Mouse (Mus musculus) spleen, adult 2 months (tissue): Measurements from ENCODE around the gene Kmt2d. TPM values are rescaled to one million over a fixed set of nuclear protein-coding genes. Genes with fewer than 3 reads are reported as not detected.

ENCODE experiments used
- DNase-seq, 2 experiments: peaks; one replicate each; pipeline versions ENCODE4 v3.0.0 to v3.0.0-alpha.2; 2012 to 2021; ENCODE audit warnings: low spot score in 2 of 2, low read depth in 1 of 2
- H3K27ac ChIP-seq: fragments of 200-500 bp; 2 replicates; pipeline ENCODE4 v1.5.1; 2012; ENCODE audit warnings: low read length, inconsistent platforms; ENCODE audit not compliant: insufficient read depth
- H3K27me3 ChIP-seq: fragments of 200-500 bp; 2 replicates; pipeline ENCODE4 v1.6.1; 2012; ENCODE audit warnings: mild to moderate bottlenecking, moderate library complexity, low read length, inconsistent platforms; ENCODE audit not compliant: control insufficient read depth, insufficient read depth
- H3K36me3 ChIP-seq: fragments of 200-500 bp; 2 replicates; pipeline ENCODE4 v1.6.1; 2012; ENCODE audit warnings: mild to moderate bottlenecking, low read length, inconsistent platforms; ENCODE audit not compliant: control insufficient read depth, insufficient read depth
- H3K4me1 ChIP-seq: fragments of 200-500 bp; 2 replicates; pipeline ENCODE4 v1.6.1; 2011; ENCODE audit warnings: inconsistent platforms; ENCODE audit not compliant: control insufficient read depth, insufficient read depth, insufficient read length
- H3K4me3 ChIP-seq: fragments of 200-500 bp; 2 replicates; pipeline ENCODE4 v1.5.1; 2011; ENCODE audit warnings: mild to moderate bottlenecking, inconsistent platforms; ENCODE audit not compliant: insufficient read depth, insufficient read length; ENCODE audit errors: extremely low read depth
- CTCF ChIP-seq: fragments of 200-500 bp; IDR thresholded peaks from 2 replicates; pipeline ENCODE4 v1.5.1; 2011; ENCODE audit warnings: mild to moderate bottlenecking, inconsistent platforms; ENCODE audit not compliant: insufficient read depth, insufficient read length, insufficient replicate concordance; ENCODE audit errors: extremely low read depth
- POLR2A ChIP-seq: fragments of 200-500 bp; IDR thresholded peaks from 2 replicates; pipeline ENCODE4 v1.6.1; 2011; ENCODE audit warnings: low read depth, low read length, inconsistent platforms
- WGBS: fragments of 180-500 bp; shearing (Covaris S2); methylation state at CpG from one replicate; pipeline ENCODE4 v1.1.7; 2018; 5-methylcytosine and 5-hydroxymethylcytosine counted together
- polyA plus RNA-seq: library from polyadenylated mRNA; depleted of rRNA; stranded (reverse); fragments of >200 nt; gene quantifications from 2 replicates; pipeline ENCODE4 v1.2.3, GENCODE M21; 2012

Gene Kmt2d
- polyA plus RNA-seq, 1 experiment = 58.7 TPM

DNA sequence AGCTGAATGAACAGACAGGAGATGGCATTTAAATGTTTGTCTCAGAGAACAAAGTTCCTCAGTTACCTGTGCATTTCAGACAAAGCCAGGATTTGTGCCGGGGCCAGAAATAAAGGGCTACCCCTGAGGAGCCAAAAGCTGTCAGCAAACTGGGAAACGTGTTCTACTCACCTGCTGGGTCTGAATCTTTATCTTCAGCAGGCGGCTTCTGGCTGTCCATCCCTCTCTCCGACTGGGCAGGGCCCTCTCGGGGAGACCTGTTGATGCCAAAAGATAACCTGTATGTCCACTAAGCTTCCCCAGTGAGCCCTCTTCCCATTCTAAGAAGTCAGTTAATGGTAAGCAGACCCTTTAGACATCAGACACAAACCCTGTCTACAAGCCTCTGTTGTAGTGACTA is 4.5 kb downstream of the Kmt2d start:
- Histone ChIP-seq H3K36me3 (peaks cover 39% of the 10 kb centered on the region), H3K4me1 (peaks cover 21% of the 10 kb centered on the region)

DNA sequence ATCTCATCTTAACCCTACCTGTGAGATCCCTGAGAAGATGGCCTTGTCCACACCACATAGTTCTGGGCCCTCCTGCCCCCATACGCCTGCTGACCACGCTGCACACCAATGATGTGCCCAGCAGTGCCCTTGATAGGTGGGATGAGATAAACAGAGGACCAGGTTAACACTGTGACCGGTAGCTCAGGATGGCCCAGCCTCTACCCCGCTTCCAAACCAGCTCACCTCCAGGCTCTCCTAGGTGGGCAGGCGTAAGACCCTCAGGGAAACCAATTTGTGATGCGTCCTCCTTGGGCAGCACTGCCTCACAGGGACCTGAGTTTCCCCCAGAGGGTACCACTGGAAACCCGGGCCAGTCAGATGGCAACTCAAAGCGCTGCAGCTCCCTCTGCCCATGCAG is 5.2 kb downstream of the Kmt2d start:
- no peak overlapping the region for H3K27ac ChIP-seq
- H3K36me3 ChIP-seq = peaks cover 46% of the 10 kb centered on the region
- no peak overlapping the region for H3K4me3 ChIP-seq
- WGBS = 97% methylated on average over 8 of the region's 8 CpGs
- TF ChIP-seq POLR2A (no peak), CTCF (no peak)
- DNase-seq = no peak
- H3K4me1 ChIP-seq = peaks cover 21% of the 10 kb centered on the region
- H3K27me3 ChIP-seq = no peaks in the 10 kb centered on the region

More for the DNA sequence above, 4.5 kb downstream of the Kmt2d start:
- Histone ChIP-seq H3K4me3 (no peak overlapping the region), H3K27ac (no peak overlapping the region), H3K27me3 (no peaks in the 10 kb centered on the region)
- TF ChIP-seq POLR2A (no peak), CTCF (no peak)
- DNase-seq = no peak
- 94% methylated on average over 5 of the region's 5 CpGs for WGBS

DNA sequence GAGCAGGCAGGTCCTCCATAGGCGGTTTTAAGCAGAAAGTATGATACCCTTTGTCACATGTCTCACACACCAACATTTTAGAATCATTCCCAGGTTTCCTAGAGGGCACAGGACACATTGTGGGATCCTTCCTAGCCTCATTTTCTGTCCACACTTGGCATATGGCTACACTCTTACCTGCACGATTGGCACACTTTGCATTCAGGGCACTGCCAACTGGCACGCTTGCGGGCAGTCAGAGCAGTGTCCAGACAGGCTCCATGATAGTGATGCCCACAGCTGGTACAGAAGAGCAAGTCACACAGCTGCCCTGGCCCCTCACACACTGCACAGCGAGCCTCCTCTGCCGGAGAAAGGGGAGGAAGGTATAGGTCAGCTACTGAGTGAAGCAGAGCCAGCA is 6.1 kb downstream of the Kmt2d start:
- H3K4me1 ChIP-seq = peaks cover 21% of the 10 kb centered on the region
- 93% methylated on average over 6 of the region's 6 CpGs for WGBS
- TF ChIP-seq CTCF (no peak), POLR2A (no peak)
- H3K4me3 ChIP-seq = no peak overlapping the region
- DNase-seq = no peak
- no peaks in the 10 kb centered on the region for H3K27me3 ChIP-seq
- H3K27ac ChIP-seq = no peak overlapping the region
- peaks cover 53% of the 10 kb centered on the region for H3K36me3 ChIP-seq

DNA sequence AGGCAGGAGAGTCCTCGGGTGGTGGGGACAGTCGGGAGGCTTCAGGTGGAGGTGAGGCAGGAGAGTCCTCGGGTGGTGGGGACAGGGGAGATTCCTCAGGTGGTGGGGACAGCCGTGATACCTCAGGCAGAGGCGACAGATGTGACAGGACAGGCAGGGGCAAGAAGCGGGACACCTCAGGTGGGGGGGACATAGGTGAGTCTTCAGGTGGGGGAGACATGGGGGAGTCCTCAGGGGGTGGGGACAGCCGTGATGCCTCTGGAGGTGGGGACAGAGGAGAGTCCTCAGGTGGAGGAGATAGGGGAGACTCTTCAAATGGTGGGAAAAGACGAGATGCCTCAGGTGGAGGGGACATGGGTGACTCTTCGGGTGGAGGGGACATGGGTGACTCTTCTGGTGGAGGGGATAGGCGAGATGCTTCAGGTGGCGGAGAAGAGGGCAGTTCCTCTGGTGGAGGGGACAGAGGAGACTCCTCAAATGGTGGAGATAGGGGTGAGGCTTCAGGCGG is 7.5 kb downstream of the Kmt2d start:
- no peak overlapping the region for H3K4me3 ChIP-seq
- 92% methylated on average over 12 of the region's 12 CpGs for WGBS
- no peak for DNase-seq
- TF ChIP-seq POLR2A (no peak), CTCF (no peak)
- H3K27me3 ChIP-seq = no peaks in the 10 kb centered on the region
- peaks cover 11% of the 10 kb centered on the region for H3K4me1 ChIP-seq
- H3K27ac ChIP-seq = no peak overlapping the region
- H3K36me3 ChIP-seq = peaks cover 62% of the 10 kb centered on the region

DNA sequence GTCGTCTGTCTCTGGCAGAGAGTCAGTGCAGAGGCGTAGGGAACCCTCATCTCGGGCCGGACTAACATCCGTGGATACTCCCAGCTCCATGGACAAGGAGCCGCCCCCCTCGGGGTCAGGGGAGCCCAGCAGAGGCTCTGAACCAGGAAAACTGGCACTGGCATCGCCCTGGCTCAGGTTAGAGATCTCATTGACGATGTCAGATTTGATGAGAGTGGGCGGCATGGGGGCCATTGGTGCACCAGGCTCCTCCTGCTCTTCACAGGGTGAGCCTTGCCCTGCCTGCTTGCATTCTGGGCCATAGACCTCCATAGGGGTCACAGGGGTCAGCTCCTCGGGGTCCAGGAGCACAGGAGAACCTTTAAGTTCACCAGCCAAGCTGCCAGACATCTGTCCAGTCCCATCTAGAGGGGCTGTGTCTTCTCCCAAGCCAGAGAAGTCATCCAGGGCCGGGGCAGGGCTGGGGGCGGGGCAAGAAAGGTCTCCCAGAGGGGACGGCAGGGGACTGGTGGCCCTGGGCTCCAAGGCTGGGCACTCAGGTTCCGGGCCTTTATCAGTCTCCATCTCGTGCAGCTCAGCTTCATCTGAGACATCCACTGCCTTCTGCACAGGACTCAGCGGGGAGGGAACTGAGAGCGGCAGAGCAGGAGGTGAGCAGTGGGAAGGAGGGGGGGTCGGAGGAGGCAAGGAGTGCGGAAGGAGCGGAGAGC is 9.1 kb downstream of the Kmt2d start:
- Histone ChIP-seq H3K4me1 (no peaks in the 10 kb centered on the region), H3K4me3 (no peak overlapping the region), H3K36me3 (peaks cover 77% of the 10 kb centered on the region), H3K27ac (no peak overlapping the region), H3K27me3 (no peaks in the 10 kb centered on the region)
- TF ChIP-seq POLR2A (no peak), CTCF (no peak)
- DNase-seq = no peak
- 93% methylated on average over 21 of the region's 21 CpGs for WGBS

DNA sequence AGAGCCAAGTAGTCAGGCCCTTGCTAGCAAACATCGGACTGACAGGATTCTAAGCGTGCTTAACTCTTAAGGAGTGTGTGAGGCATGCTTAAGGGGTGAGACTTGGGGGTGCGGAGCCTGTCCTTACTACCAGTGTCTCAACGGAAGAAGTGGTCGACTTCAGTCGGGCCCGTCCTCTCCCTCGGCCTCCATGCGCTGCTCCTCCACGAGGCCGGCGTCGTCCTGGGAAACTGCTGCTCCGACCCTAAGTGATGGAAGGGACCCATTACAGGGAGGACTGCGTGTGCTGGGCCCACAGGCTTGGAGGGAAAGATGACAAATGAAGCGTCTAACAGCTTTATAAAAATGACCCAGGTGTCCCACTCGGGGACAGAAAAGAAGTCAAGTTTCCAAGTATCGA is 10.1 kb downstream of the Kmt2d start:
- no peak for DNase-seq

DNA sequence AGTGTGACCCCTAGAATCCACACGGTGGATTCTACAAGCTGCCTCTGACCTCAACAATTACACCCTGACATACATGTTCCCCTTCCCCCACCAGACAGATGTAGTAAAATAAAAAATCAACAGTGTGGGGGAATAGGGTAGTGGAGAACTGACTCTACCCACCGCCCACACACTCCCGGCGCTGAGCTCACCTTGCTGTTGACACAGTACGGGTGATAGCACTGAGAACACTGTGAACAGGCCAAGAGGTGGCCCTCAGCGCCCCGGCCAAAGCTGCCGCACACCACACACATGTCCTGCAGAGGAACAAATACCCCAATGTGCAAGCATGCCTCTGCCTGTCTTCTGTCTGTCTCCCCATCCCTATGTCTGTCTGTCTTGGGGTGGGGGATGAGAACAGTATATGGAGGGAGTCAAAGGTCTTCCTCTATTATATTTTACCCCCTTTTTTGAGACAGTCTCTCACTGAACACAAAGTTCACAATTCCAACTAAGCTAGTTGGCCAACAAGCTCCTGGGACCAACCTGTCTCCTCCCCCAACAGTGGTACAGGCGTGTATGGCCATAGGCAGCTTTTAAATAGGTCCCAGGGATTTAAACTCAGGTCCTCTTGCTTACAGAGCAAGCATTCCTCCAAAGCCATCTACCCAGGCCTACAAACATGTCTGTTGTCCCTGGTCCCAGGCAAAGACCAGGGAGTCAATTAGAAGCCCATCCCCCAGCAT is 11.5 kb downstream of the Kmt2d start:
- peaks cover 88% of the 10 kb centered on the region for H3K36me3 ChIP-seq
- H3K27ac ChIP-seq = no peak overlapping the region
- no peaks in the 10 kb centered on the region for H3K4me1 ChIP-seq
- TF ChIP-seq POLR2A (no peak), CTCF (no peak)
- WGBS = 89% methylated on average over 9 of the region's 9 CpGs
- no peak for DNase-seq
- H3K27me3 ChIP-seq = no peaks in the 10 kb centered on the region
- H3K4me3 ChIP-seq = no peak overlapping the region

More for the DNA sequence above, 10.1 kb downstream of the Kmt2d start:
- Histone ChIP-seq H3K4me3 (no peak overlapping the region), H3K27me3 (no peaks in the 10 kb centered on the region), H3K27ac (no peak overlapping the region), H3K36me3 (peaks cover 83% of the 10 kb centered on the region), H3K4me1 (no peaks in the 10 kb centered on the region)
- TF ChIP-seq POLR2A (no peak), CTCF (no peak)
- WGBS = 96% methylated on average over 18 of the region's 18 CpGs
